Mouse (Mus musculus) brain, adult 2 months (tissue): ENCODE data around the gene Catsper1.

Experiments
- DNase-seq: peaks from one replicate; pipeline ENCODE4 v3.0.0; 2011; ENCODE audit warnings: low read depth, low spot score

Catsper1 gene

GRCm38 (mm10) chr19:5353609-5354008, 18.1 kb downstream of the Catsper1 start:
- DNase-seq, result no peak

GRCm38 (mm10) chr19:5356080-5356479, 20.5 kb downstream of the Catsper1 start:
- no peak for DNase-seq

GRCm38 (mm10) chr19:5362186-5362585, 26.6 kb downstream of the Catsper1 start:
- DNase-seq, result no peak

GRCm38 (mm10) chr19:5364124-5364523, 28.6 kb downstream of the Catsper1 start:
- DNase-seq, result no peak

- DNase-seq, result no peak
Measured at GRCm38 (mm10) chr19:5365751-5366150, 30.2 kb downstream of the Catsper1 start.

GRCm38 (mm10) chr19:5366175-5367052, 30.9 kb downstream of the Catsper1 start, which contains the start of gene Eif1ad:
TSS of gene Eif1ad (plus strand) at chr19:5366741.
- peak; percentile 99 for DNase-seq

- DNase-seq, result no peak
Measured at GRCm38 (mm10) chr19:5367053-5367359, 31.5 kb downstream of the Catsper1 start, which contains the start of gene Banf1. TSS of gene Banf1 (minus strand) at chr19:5367168.

GRCm38 (mm10) chr19:5367455-5367854, 31.9 kb downstream of the Catsper1 start:
- no peak for DNase-seq

GRCm38 (mm10) chr19:5370932-5371331, 35.4 kb downstream of the Catsper1 start:
- DNase-seq, result no peak

GRCm38 (mm10) chr19:5372724-5373123, 37.2 kb downstream of the Catsper1 start:
- DNase-seq, result no peak

- no peak for DNase-seq
Measured at GRCm38 (mm10) chr19:5374177-5374576, 38.6 kb downstream of the Catsper1 start.

GRCm38 (mm10) chr19:5374748-5375147, 39.2 kb downstream of the Catsper1 start:
- no peak for DNase-seq

GRCm38 (mm10) chr19:5377446-5377845, 41.9 kb downstream of the Catsper1 start:
- DNase-seq, result peak; percentile 76

- no peak for DNase-seq
Measured at GRCm38 (mm10) chr19:5383326-5383725, 47.8 kb downstream of the Catsper1 start.

GRCm38 (mm10) chr19:5384715-5385114, 49.2 kb downstream of the Catsper1 start:
- no peak for DNase-seq

- DNase-seq, result peak; percentile 40
Measured at GRCm38 (mm10) chr19:5388011-5388441, 52.5 kb downstream of the Catsper1 start.

GRCm38 (mm10) chr19:5388588-5389242, 53.2 kb downstream of the Catsper1 start, which contains the start of gene Sart1:
TSS of gene Sart1 (minus strand) at chr19:5388703.
- peak; percentile 99 for DNase-seq

- no peak for DNase-seq
Measured at GRCm38 (mm10) chr19:5389647-5390046, 54.1 kb downstream of the Catsper1 start.

- no peak for DNase-seq
Measured at GRCm38 (mm10) chr19:5390416-5390815, 54.9 kb downstream of the Catsper1 start.

- peak; percentile 39 for DNase-seq
Measured at GRCm38 (mm10) chr19:5392892-5393291, 57.4 kb downstream of the Catsper1 start.
